Mouse (Mus musculus): ENCODE measurements around the gene Ccdc66.

Gene Ccdc66

GRCm38 (mm10) chr14:27507894-27508643 lies at the start of gene Ccdc66:
TSS of gene Ccdc66 (minus strand) at chr14:27508460.
- peak; percentile 95 to 99 for DNase-seq

- no peak for DNase-seq
Observed at GRCm38 (mm10) chr14:27543838-27544426, 35.7 kb upstream of the Ccdc66 start.

- DNase-seq = no peak
Observed at GRCm38 (mm10) chr14:27536441-27536840, 28.2 kb upstream of the Ccdc66 start.

- DNase-seq = no peak
Observed at GRCm38 (mm10) chr14:27524541-27524940, 16.3 kb upstream of the Ccdc66 start.

GRCm38 (mm10) chr14:27508644-27509301 lies 513 bp upstream of the Ccdc66 start:
- DNase-seq = no peak

- no peak for DNase-seq
Observed at GRCm38 (mm10) chr14:27501096-27501495, 7.2 kb downstream of the Ccdc66 start.

GRCm38 (mm10) chr14:27493516-27493915 lies 14.7 kb downstream of the Ccdc66 start:
- DNase-seq = no peak

- no peak for DNase-seq
Observed at GRCm38 (mm10) chr14:27491399-27491798, 16.9 kb downstream of the Ccdc66 start.

- no peak for DNase-seq
Observed at GRCm38 (mm10) chr14:27446963-27447362, 61.3 kb downstream of the Ccdc66 start.

GRCm38 (mm10) chr14:27444851-27445281 lies 63.4 kb downstream of the Ccdc66 start:
- DNase-seq = no peak

GRCm38 (mm10) chr14:27440921-27441320 lies 67.3 kb downstream of the Ccdc66 start:
- no peak for DNase-seq

GRCm38 (mm10) chr14:27436826-27437225 lies 71.4 kb downstream of the Ccdc66 start:
- DNase-seq = no peak

- no peak for DNase-seq
Observed at GRCm38 (mm10) chr14:27436116-27436515, 72.1 kb downstream of the Ccdc66 start.

GRCm38 (mm10) chr14:27432064-27432463 lies 76.2 kb downstream of the Ccdc66 start:
- DNase-seq = no peak
